Mouse (Mus musculus) liver, embryonic 14.5 days (tissue): Measurements from ENCODE around the gene Atp6ap2.

ENCODE experiments used
- CTCF ChIP-seq: IDR thresholded peaks from 2 replicates; pipeline ENCODE4 v1.5.1; 2016; ENCODE audit warnings: antibody characterized with exemption, low read depth, control low read depth
- EP300 ChIP-seq: IDR thresholded peaks from 2 replicates; pipeline ENCODE4 v1.6.1; 2016; ENCODE audit warnings: antibody characterized with exemption, low read depth

- TF ChIP-seq CTCF (no peak), EP300 (no peak)
Measured at GRCm38 (mm10) chrX:12611211-12611610, 23.6 kb downstream of the Atp6ap2 start.
